Mouse (Mus musculus) lung, adult 2 months (tissue): ENCODE results near the gene Mr1. TPM values are rescaled to one million over a fixed set of nuclear protein-coding genes. Genes with fewer than 3 reads are reported as not detected.
"Not testable (repeated sequence)": the region's sequence is repeated elsewhere in the genome, so short reads cannot be mapped to it uniquely, and the experiment has no call there.

ENCODE experiments used
- DNase-seq: peaks from one replicate; pipeline ENCODE4 v3.0.0; 2022
- H3K4me1 ChIP-seq: fragments of 200-500 bp; 2 replicates; pipeline ENCODE4 v1.6.1; 2011; ENCODE audit warnings: low read length; ENCODE audit not compliant: control insufficient read depth, insufficient read depth
- H3K4me3 ChIP-seq: fragments of 200-500 bp; replicated peaks from 2 replicates; pipeline ENCODE3; 2011; ENCODE audit warnings: low read depth, mild to moderate bottlenecking, control low read depth, low read length; ENCODE audit errors: extremely low read depth
- CTCF ChIP-seq: fragments of 200-500 bp; IDR thresholded peaks from 2 replicates; pipeline ENCODE4 v1.5.1; 2011; ENCODE audit warnings: mild to moderate bottlenecking, low read length, control low read depth; ENCODE audit not compliant: insufficient read depth
- POLR2A ChIP-seq: fragments of 200-500 bp; IDR thresholded peaks from 2 replicates; pipeline ENCODE4 v1.6.1; 2011; ENCODE audit warnings: low read depth, mild to moderate bottlenecking, control low read depth, low read length, borderline replicate concordance; ENCODE audit errors: extremely low read depth
- WGBS: fragments of 180-500 bp; shearing (Covaris S2); methylation state at CpG from one replicate; pipeline ENCODE4 v1.1.7; 2018; 5-methylcytosine and 5-hydroxymethylcytosine counted together
- polyA plus RNA-seq: library from polyadenylated mRNA; depleted of rRNA; stranded (reverse); fragments of >200 nt; gene quantifications from 2 replicates; pipeline ENCODE4 v1.2.3, GENCODE M21; 2012; rRNA removed

Gene Mr1
- polyA plus RNA-seq, result 6.3 and 11.1 TPM in 2 replicates

- Histone ChIP-seq H3K4me3 (peak within 1 kb of the TSS; percentile 83), H3K4me1 (peaks cover 3% of the 10 kb centered on the region; the same call in 1 of the 2 replicates)
- DNase-seq, result no peak
- no peak for TF ChIP-seq POLR2A
- TF ChIP-seq CTCF, result no peak
- 10% methylated on average over 8 of the region's 8 CpGs for WGBS
These were observed at the start of gene Mr1 for GRCm38 (mm10) chr1:155146572-155146980. Gene Mr1 (minus strand): TSS chr1:155146814.

GRCm38 (mm10) chr1:155192805-155193368 lies 46.3 kb upstream of the Mr1 start:
- 64% methylated on average over 15 of the region's 15 CpGs for WGBS
- Histone ChIP-seq H3K4me3 (no peak overlapping the region), H3K4me1 (no peaks in the 10 kb centered on the region)
- TF ChIP-seq CTCF (no peak), POLR2A (no peak)
- DNase-seq, result no peak

- DNase-seq, result no peak
- WGBS, result 61% methylated on average over 2 of the region's 2 CpGs
- TF ChIP-seq CTCF (no peak), POLR2A (no peak)
- no peak overlapping the region for H3K4me3 ChIP-seq
- H3K4me1 ChIP-seq, result no peaks in the 10 kb centered on the region
These were observed 45.1 kb upstream of the Mr1 start for GRCm38 (mm10) chr1:155191671-155192070.

- WGBS, result 84% methylated on average over 8 of the region's 8 CpGs
These were observed 44.6 kb upstream of the Mr1 start for GRCm38 (mm10) chr1:155191219-155191618.

GRCm38 (mm10) chr1:155188656-155189055 lies 42.0 kb upstream of the Mr1 start:
- H3K4me1 ChIP-seq, result no peaks in the 10 kb centered on the region
- DNase-seq, result no peak
- TF ChIP-seq POLR2A (no peak), CTCF (no peak)
- no peak overlapping the region for H3K4me3 ChIP-seq
- 96% methylated on average over 4 of the region's 4 CpGs for WGBS

More at GRCm38 (mm10) chr1:155191219-155191618, 44.6 kb upstream of the Mr1 start:
- TF ChIP-seq CTCF (no peak), POLR2A (no peak)
- Histone ChIP-seq H3K4me1 (no peaks in the 10 kb centered on the region), H3K4me3 (no peak overlapping the region)
- no peak for DNase-seq

- TF ChIP-seq POLR2A, result no peak
- no peak for TF ChIP-seq CTCF
- Histone ChIP-seq H3K4me1 (no peaks in the 10 kb centered on the region), H3K4me3 (no peak overlapping the region)
- DNase-seq, result no peak
- WGBS, result 77% methylated on average over 3 of the region's 3 CpGs
These were observed 37.6 kb upstream of the Mr1 start for GRCm38 (mm10) chr1:155184191-155184590.

- DNase-seq, result no peak
- H3K4me3 ChIP-seq, result no peak overlapping the region
- H3K4me1 ChIP-seq, result no peaks in the 10 kb centered on the region
- TF ChIP-seq CTCF (no peak), POLR2A (no peak)
- 73% methylated on average over 2 of the region's 2 CpGs for WGBS
These were observed 31.7 kb upstream of the Mr1 start for GRCm38 (mm10) chr1:155178192-155178924.

- Histone ChIP-seq H3K4me1 (peaks cover 6% of the 10 kb centered on the region; the same call in 1 of the 2 replicates), H3K4me3 (no peak overlapping the region)
- no peak for DNase-seq
- WGBS, result 67% methylated on average over 1 of the region's 1 CpGs
- TF ChIP-seq CTCF, result no peak
- no peak for TF ChIP-seq POLR2A
These were observed 27.8 kb upstream of the Mr1 start for GRCm38 (mm10) chr1:155174424-155174823.

- H3K4me1 ChIP-seq, H3K4me3 ChIP-seq, DNase-seq: not testable (repeated sequence)
- 91% methylated on average over 1 of the region's 1 CpGs for WGBS
These were observed 27.0 kb upstream of the Mr1 start for GRCm38 (mm10) chr1:155173644-155174016.

- 89% methylated on average over 3 of the region's 3 CpGs for WGBS
- Histone ChIP-seq H3K4me1 (peaks cover 9% of the 10 kb centered on the region; the same call in 1 of the 2 replicates), H3K4me3 (no peak overlapping the region)
- TF ChIP-seq POLR2A (no peak), CTCF (no peak)
- DNase-seq, result no peak
These were observed 26.5 kb upstream of the Mr1 start for GRCm38 (mm10) chr1:155172895-155173643.
